Mouse (Mus musculus) heart, embryonic 16.5 days (tissue): ENCODE data around the gene Acer1. TPM values are rescaled to one million over a fixed set of nuclear protein-coding genes. Genes with fewer than 3 reads are reported as not detected.

ENCODE experiments used
- ATAC-seq: fragments of 200-750 bp; cut with Nextera tagmentation; replicated peaks from 2 replicates; pipeline ENCODE4 v1.8.0; 2017; ENCODE audit warnings: moderate number of reproducible peaks; ENCODE audit not compliant: insufficient read depth, low FRiP score; ENCODE audit errors: extremely low read depth
- H3K27ac ChIP-seq: fragments of 300-500 bp; sonication (generic); 2 replicates; pipeline ENCODE4 v1.5.1; 2014; ENCODE audit warnings: mild to moderate bottlenecking, low read length, control low read depth, moderate library complexity
- H3K27me3 ChIP-seq: fragments of 300-500 bp; sonication (generic); 2 replicates; pipeline ENCODE4 v1.6.1; 2014; ENCODE audit warnings: low read length, mixed read lengths; ENCODE audit not compliant: control insufficient read depth, insufficient read depth
- H3K36me3 ChIP-seq: fragments of 300-500 bp; sonication (generic); 2 replicates; pipeline ENCODE4 v1.6.1; 2014; ENCODE audit not compliant: control insufficient read depth, insufficient read depth
- H3K4me1 ChIP-seq: fragments of 300-500 bp; sonication (generic); 2 replicates; pipeline ENCODE4 v1.6.1; 2014; ENCODE audit warnings: low read length, mixed read lengths; ENCODE audit not compliant: control insufficient read depth, insufficient read depth
- H3K4me2 ChIP-seq: fragments of 300-500 bp; sonication (generic); 2 replicates; pipeline ENCODE4 v1.6.1; 2014; ENCODE audit warnings: low read depth, mild to moderate bottlenecking, control low read depth, low read length
- H3K4me3 ChIP-seq: fragments of 300-500 bp; sonication (generic); 2 replicates; pipeline ENCODE4 v1.5.1; 2014; ENCODE audit warnings: mild to moderate bottlenecking, control low read depth, low read length
- H3K9ac ChIP-seq: fragments of 300-500 bp; sonication (generic); 2 replicates; pipeline ENCODE4 v1.6.1; 2014; ENCODE audit warnings: low read length, control low read depth
- H3K9me3 ChIP-seq: fragments of 300-500 bp; sonication (generic); replicated peaks from 2 replicates; pipeline ENCODE4 v1.6.1; 2016; ENCODE audit warnings: low read length; ENCODE audit not compliant: control insufficient read depth
- WGBS: fragments of 180-500 bp; shearing (Covaris S2); extraction: QIAGEN DNeasy Blood & Tissue Kit; methylation state at CpG from one replicate; pipeline ENCODE4 v1.1.7; 2014; 5-methylcytosine and 5-hydroxymethylcytosine counted together
- polyA plus RNA-seq: library from polyadenylated mRNA; unstranded; fragments of >200 nt; fragmentation: Nextera tagmentation; extraction: Ambion mirVana; gene quantifications from 2 replicates; pipeline ENCODE4 v1.2.1, GENCODE M21; 2015

Gene Acer1
- polyA plus RNA-seq, 1 experiment from 2014 or later = 0.05 TPM

DNA sequence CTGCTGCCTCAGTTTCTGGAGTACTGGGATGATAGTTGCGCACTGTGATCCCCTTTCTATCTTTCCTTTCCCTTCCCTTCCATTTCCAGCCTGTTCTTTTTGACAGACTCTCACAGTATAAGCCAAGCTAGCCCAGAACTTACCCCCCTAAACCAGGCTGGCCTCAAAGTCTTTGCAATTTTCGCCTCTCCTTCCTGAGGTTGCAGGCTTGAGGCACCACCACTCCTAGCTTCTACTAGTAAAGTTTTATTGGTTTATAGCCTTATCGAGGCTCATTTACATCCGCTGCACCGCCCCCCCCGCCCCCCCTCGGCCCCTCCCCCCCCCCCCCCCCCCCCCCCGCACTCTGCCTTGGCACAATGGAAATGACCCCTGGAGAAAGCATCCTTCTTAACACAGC lies 2.4 kb downstream of the Acer1 start:
- Histone ChIP-seq H3K4me2 (no peak overlapping the region), H3K9ac (no peak overlapping the region), H3K36me3 (no peaks in the 10 kb centered on the region), H3K4me3 (no peak overlapping the region), H3K9me3 (no peaks in the 10 kb centered on the region), H3K27me3 (no peaks in the 10 kb centered on the region), H3K27ac (no peak overlapping the region), H3K4me1 (no peaks in the 10 kb centered on the region)
- WGBS = 27% methylated on average over 7 of the region's 8 CpGs
- ATAC-seq = no peak

DNA sequence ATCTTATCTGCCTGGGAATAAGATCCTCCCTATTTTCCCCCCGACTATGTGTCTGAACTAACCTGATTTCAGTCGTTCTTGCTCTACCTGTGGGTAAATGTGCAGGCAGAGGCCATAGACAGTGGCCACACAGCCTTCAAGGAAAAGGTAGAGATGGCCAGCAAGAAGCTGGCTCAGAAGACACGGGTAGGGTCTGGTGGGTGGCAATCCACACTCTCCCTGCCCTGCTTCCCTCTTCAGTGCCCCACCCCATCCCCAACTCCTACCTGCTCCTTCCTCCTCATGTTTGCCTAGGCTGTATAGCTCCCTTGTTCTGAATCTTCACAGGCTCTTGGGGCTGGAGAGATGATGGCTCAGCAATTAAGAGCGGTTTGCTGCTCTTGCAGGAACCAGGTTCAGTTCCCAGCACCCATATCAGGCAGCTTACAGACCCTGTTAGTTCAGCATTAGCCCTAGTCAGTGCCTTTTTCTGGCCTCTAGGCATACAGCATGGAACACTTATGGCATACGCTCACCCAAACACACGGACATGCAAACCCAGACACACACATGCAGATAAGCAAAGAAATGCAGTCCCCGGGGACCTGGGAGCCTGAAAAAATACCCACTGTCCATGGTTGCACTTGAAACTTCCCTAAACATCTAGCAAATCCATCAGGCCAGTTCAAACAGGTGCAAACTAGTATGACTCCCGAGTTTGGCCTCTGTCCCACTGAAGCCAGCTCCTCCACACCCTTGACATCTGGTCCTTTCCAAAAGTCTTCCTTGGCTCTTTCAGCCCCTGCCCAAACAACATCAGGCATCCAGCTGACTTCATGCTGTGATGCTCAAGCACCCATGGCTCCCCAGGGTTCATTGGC lies 5.2 kb downstream of the Acer1 start:
- Histone ChIP-seq H3K27ac (no peak overlapping the region), H3K27me3 (no peaks in the 10 kb centered on the region; the same call in 1 of the 2 replicates), H3K4me3 (no peak overlapping the region), H3K4me1 (no peaks in the 10 kb centered on the region), H3K9me3 (no peaks in the 10 kb centered on the region), H3K4me2 (no peak overlapping the region), H3K9ac (no peak overlapping the region), H3K36me3 (no peaks in the 10 kb centered on the region)
- ATAC-seq = no peak
- 65% methylated on average over 8 of the region's 8 CpGs for WGBS

DNA sequence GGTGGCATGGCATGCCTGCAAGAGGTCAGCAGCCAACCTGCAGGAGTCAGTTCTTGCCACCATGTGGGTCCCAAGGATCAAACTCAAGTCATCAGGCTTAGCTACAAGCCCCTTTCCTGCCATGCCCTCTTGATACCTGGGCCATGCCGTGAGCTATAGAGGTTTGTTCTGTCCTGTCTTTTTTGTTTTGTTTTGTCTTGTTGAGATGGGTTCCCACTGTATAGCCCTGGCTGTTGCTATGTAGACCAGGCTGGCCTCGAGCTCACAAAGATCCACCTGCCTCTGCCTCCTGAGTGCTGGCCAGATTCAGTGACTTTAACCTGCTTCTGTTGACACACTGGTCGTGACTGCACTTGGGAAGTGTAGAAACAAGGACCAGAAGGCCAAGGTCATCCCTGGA lies 6.5 kb downstream of the Acer1 start:
- no peaks in the 10 kb centered on the region for H3K9me3 ChIP-seq
- H3K27ac ChIP-seq = no peak overlapping the region
- H3K36me3 ChIP-seq = no peaks in the 10 kb centered on the region
- WGBS = 66% methylated on average over 3 of the region's 3 CpGs
- H3K4me1 ChIP-seq = no peaks in the 10 kb centered on the region
- H3K9ac ChIP-seq = no peak overlapping the region
- no peak for ATAC-seq
- H3K4me3 ChIP-seq = no peak overlapping the region
- no peaks in the 10 kb centered on the region; the same call in 1 of the 2 replicates for H3K27me3 ChIP-seq
- H3K4me2 ChIP-seq = no peak overlapping the region

DNA sequence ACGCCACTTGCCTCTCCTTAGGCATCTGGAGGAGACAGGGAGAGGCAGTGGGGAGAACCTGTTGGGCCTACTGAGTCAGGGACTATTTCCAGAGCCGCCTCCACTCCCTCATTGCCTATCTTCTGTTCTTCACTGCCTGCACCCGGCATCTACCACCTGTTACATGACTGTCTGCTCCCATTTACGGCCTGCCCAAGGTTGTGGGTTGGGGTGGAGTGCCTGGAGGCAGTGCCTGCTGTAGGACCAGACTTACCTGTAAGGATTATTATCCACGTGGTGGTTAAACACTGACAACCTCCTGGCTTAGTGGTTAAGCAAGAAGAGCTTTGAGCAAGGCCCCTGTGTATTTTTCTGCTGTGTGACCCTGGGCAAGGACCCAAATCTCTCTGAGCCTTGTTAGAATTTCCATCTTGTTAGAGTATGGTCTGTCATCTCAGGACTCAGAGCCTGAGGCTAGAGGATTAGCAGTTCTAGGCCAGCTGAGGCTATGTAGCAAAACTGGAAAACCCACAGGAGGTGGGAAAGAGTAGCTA lies 7.2 kb downstream of the Acer1 start:
- no peaks in the 10 kb centered on the region; the same call in 1 of the 2 replicates for H3K27me3 ChIP-seq
- H3K36me3 ChIP-seq = no peaks in the 10 kb centered on the region
- no peak overlapping the region for H3K4me2 ChIP-seq
- no peaks in the 10 kb centered on the region for H3K4me1 ChIP-seq
- no peak overlapping the region for H3K4me3 ChIP-seq
- no peak for ATAC-seq
- H3K9ac ChIP-seq = no peak overlapping the region
- no peak overlapping the region for H3K27ac ChIP-seq
- H3K9me3 ChIP-seq = no peaks in the 10 kb centered on the region
- 66% methylated on average over 5 of the region's 5 CpGs for WGBS

- Histone ChIP-seq H3K27ac (no peak overlapping the region), H3K27me3 (no peaks in the 10 kb centered on the region; the same call in 1 of the 2 replicates), H3K4me3 (no peak overlapping the region), H3K36me3 (no peaks in the 10 kb centered on the region), H3K9me3 (no peaks in the 10 kb centered on the region), H3K9ac (no peak overlapping the region), H3K4me2 (no peak overlapping the region), H3K4me1 (no peaks in the 10 kb centered on the region)
- no peak for ATAC-seq
- 57% methylated on average over 12 of the region's 14 CpGs for WGBS
Measured at GRCm38 (mm10) chr17:56973956-56974707, 7.8 kb downstream of the Acer1 start.

DNA sequence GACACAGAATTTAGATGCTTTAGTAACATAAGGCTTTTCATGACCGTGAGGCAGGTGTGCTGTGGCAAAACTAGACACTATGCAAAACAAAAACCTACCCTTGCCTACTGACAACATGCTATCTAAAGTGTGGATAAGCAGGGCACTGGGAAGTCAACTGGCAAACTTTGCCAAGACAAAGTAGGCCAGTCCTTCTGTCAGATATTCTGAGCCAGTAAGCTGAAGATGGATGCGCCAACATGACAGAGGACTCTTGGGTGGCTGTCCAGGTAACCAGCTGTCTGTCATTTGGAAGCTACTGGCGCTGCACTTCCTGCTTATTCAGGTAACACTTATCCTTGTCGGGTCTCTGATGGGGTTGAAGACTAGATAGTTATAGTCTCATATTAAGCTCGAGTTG lies 11.8 kb downstream of the Acer1 start:
- H3K9ac ChIP-seq = no peak overlapping the region
- H3K36me3 ChIP-seq = no peaks in the 10 kb centered on the region
- ATAC-seq = no peak
- no peak overlapping the region for H3K27ac ChIP-seq
- 60% methylated on average over 5 of the region's 5 CpGs for WGBS
- H3K9me3 ChIP-seq = no peaks in the 10 kb centered on the region
- H3K27me3 ChIP-seq = no peaks in the 10 kb centered on the region; the same call in 1 of the 2 replicates
- H3K4me3 ChIP-seq = no peak overlapping the region
- H3K4me2 ChIP-seq = no peak overlapping the region
- H3K4me1 ChIP-seq = no peaks in the 10 kb centered on the region

DNA sequence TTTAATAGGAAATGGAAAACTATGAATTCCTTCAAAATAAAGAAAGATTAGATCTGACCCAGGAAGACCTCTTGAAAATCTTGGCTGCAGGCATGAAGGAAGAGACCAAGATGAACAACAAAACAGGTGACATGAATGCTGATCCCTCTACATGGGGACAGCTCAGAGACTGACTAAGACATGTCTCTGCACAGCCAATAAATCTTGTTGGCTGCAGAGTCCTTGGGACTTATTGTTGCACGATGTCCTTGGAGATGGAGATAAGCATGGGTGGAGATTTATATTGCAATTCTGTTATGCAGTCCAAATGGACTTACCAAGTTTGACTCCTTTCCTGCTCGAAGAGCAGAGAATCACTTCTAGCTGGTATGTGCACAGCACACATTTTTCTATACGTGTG lies 12.6 kb downstream of the Acer1 start:
- no peak for ATAC-seq
- no peaks in the 10 kb centered on the region for H3K9me3 ChIP-seq
- no peak overlapping the region for H3K9ac ChIP-seq
- H3K4me3 ChIP-seq = no peak overlapping the region
- H3K27me3 ChIP-seq = no peaks in the 10 kb centered on the region; the same call in 1 of the 2 replicates
- H3K36me3 ChIP-seq = no peaks in the 10 kb centered on the region
- no peaks in the 10 kb centered on the region for H3K4me1 ChIP-seq
- no peak overlapping the region for H3K27ac ChIP-seq
- no peak overlapping the region for H3K4me2 ChIP-seq
- 60% methylated on average over 3 of the region's 3 CpGs for WGBS

GRCm38 (mm10) chr17:56963646-56964045 lies 18.3 kb downstream of the Acer1 start:
- H3K9ac ChIP-seq = no peak overlapping the region
- H3K36me3 ChIP-seq = no peaks in the 10 kb centered on the region
- H3K9me3 ChIP-seq = no peaks in the 10 kb centered on the region
- H3K27me3 ChIP-seq = no peaks in the 10 kb centered on the region
- no peaks in the 10 kb centered on the region for H3K4me1 ChIP-seq
- no peak overlapping the region for H3K4me2 ChIP-seq
- no peak overlapping the region for H3K4me3 ChIP-seq
- no peak overlapping the region for H3K27ac ChIP-seq
- 68% methylated on average over 6 of the region's 6 CpGs for WGBS
- no peak for ATAC-seq
